Mouse (Mus musculus): Measurements from ENCODE around the gene Akap6. TPM values are rescaled to one million over a fixed set of nuclear protein-coding genes. Genes with fewer than 3 reads are reported as not detected.

Akap6 gene
- total RNA-seq, 4 experiments from 2014 or later, result 118 to 135 (median 126) TPM

DNA sequence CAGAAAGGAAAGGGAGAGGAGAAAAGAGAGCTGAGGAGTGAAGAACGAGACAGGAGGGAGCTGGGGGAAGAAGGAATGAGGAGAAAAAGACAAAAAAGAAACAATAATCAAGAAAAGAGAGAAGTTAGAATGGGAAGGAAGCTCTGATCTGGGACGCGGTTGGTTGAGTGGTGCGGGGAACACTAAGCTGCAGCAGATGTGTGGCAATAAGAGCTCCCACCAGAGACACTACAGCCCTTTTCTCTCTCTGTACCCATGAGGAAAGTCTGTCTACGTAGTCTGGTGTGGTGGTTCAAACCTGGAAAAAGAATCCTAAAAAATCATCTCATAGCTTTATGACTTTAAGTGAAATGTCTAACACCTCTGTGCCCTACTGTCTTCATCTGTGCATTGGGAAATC lies 204.9 kb downstream of the Akap6 start:
- no peak for DNase-seq (ENCODE audit: low spot score in 2 of 2)

GRCm38 (mm10) chr12:52908448-52909066 lies 209.4 kb downstream of the Akap6 start:
- no peak for DNase-seq (ENCODE audit: low spot score in 2 of 2)

DNA sequence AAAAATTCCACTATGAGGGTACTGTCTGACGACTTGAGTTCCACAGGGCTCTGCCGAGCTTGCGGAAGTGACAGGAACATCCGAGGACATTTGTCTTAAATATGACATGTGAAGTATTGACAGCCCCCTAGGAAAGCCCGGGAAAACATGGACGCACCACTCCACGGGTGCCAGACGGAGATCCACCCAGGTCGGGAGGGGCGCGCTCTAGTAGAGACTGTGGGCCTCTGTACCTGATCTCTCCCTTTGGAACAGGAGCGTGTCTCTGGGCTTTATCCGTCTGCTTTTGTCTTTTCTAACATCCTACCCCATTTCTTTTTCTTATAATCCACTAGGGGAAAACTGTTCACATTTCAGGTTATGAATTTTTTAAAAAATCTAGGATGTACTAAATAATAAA lies 211.2 kb downstream of the Akap6 start:
- no peak for DNase-seq (ENCODE audit: low spot score in 2 of 2)

GRCm38 (mm10) chr12:52910819-52911218 lies 211.6 kb downstream of the Akap6 start:
- peak in 1 of 2 experiments; percentile 79 for DNase-seq (ENCODE audit: low spot score in 2 of 2)

DNA sequence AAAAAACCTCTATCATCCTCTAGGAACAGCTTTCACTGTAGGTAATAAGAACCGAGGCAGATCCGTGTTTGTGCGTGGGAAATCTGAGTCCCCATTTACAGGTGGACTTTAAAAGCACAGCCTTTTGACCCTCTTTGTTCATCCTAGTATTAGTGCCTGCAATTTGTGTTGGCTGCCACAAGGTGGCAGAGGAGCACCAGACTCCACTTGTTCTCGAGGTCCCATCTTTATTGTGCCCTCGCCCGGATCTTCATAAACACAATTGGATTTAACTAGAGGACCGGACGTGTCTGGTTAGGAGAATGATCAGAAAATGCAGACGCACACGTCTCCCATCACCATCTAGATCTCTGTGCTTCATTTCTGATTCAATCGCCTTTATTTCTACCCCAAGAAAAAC lies 219.8 kb downstream of the Akap6 start:
- DNase-seq (ENCODE audit: low spot score in 2 of 2), result no peak

DNA sequence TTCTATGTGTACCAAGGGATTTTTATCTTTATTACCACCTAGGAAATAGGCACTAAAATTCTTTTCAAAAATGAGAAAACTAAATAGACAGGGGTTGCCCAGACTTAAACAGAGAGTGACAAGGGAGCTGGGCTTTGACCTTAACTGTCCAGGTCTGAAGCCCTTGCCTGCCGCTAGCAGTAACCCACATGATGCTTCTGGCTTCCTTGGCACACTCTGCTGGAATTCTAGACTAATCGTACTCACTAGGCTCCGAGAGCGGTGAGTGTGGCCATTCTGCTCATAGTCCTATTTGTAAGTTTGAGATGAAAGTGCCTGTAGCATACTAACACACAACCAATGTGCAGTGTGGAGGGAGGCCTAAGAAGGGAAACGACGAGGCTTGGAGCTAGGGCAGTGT lies 223.3 kb downstream of the Akap6 start:
- DNase-seq (ENCODE audit: low spot score in 2 of 2), result no peak

DNA sequence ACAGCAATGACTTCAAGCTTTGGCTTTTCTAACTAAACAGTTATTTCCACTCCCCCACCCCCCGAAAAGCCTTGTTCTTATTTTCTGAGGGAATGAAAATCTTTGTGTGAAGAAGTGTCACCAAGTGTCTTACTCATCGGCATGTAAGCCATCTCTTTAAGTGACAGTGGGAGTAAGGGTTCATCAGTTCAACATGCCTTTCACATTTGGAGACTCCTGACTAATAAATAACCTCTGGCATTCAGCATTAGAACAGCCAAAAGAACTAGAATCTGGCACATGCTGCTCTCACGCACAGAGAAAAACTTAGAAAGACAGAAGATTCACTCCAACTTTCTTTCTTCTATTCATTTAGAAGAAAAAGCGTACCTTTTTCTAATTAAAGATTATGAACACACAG lies 226.3 kb downstream of the Akap6 start:
- DNase-seq (ENCODE audit: low spot score in 2 of 2), result no peak

DNA sequence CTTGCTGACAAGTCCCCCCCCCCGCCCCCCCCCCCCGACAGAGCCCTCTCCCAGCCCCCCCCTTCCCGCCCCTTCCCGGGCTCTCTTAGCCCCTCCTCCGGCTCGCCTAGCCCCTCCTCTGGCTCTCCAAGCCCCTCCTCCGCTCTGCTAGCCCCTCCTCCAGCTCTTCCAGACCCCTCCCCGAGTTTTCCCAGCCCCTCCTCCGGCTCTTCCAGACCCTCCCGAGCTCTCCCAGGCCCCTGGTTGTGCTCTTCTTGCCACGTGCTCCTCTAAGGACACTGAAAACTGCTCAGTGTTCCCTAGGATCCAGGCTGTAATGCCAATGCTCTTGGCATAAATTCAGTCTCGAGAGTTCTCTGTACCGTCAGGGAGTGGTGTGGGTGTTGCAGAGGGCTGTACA lies 234.6 kb downstream of the Akap6 start:
- no peak for DNase-seq (ENCODE audit: low spot score in 2 of 2)

- DNase-seq (ENCODE audit: low spot score in 2 of 2), result no peak
These were observed 235.8 kb downstream of the Akap6 start for GRCm38 (mm10) chr12:52934989-52935388.

- DNase-seq (ENCODE audit: low spot score in 2 of 2), result no peak
These were observed 239.6 kb downstream of the Akap6 start for GRCm38 (mm10) chr12:52938786-52939185.

- no peak for DNase-seq (ENCODE audit: low spot score in 2 of 2)
These were observed 240.3 kb downstream of the Akap6 start for GRCm38 (mm10) chr12:52939324-52939946.

GRCm38 (mm10) chr12:52941941-52942340 lies 242.8 kb downstream of the Akap6 start:
- no peak for DNase-seq (ENCODE audit: low spot score in 2 of 2)

GRCm38 (mm10) chr12:52944274-52944673 lies 245.1 kb downstream of the Akap6 start:
- DNase-seq (ENCODE audit: low spot score in 2 of 2), result no peak

GRCm38 (mm10) chr12:52944949-52945348 lies 245.8 kb downstream of the Akap6 start:
- DNase-seq (ENCODE audit: low spot score in 2 of 2), result no peak

DNA sequence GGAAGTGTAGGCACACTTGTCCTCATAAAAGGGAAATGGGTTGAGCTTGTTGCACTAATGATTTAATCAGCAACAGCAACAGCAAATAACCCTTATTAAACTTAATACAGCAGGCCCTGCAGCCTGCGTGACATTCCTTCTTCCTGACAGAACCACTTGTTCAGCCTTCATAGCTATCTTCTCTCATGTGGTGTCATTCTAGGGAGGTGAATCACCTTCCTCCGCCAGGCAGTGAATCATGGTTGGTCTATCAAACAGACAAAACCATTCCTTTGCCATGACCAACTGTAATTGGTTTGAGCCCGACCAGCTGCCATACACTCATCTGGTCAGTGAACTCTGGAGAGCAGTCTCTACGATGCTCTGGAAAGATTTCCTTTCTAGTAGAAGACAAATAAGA lies 251.5 kb downstream of the Akap6 start:
- no peak for DNase-seq (ENCODE audit: low spot score in 2 of 2)

- no peak for DNase-seq (ENCODE audit: low spot score in 2 of 2)
These were observed 258.4 kb downstream of the Akap6 start for GRCm38 (mm10) chr12:52957587-52957986.

- DNase-seq (ENCODE audit: low spot score in 2 of 2), result no peak
These were observed 258.8 kb downstream of the Akap6 start for GRCm38 (mm10) chr12:52957994-52958393.

- no peak for DNase-seq (ENCODE audit: low spot score in 2 of 2)
These were observed 292.6 kb downstream of the Akap6 start for GRCm38 (mm10) chr12:52991745-52992144.

DNA sequence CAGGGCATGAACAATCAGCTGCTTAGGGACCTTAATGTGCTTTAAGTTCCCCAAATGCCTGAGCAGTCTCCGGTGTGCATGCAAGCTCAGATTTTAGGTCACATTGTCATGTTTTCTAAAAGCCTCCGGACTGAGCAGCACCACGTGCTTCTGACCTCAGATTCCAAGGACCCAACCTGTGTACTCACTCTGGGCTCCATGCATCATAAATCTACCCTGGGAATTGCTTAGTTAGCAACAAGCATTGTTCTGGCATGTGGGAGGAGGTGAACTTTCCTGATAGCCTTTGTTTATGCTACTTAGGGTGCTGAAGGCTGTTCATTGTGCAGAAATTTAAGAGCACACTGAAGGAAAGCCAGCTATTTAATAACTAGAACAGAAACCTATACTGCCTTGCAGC lies 313.2 kb downstream of the Akap6 start:
- no peak for DNase-seq (ENCODE audit: low spot score in 2 of 2)

GRCm38 (mm10) chr12:53014539-53014938 lies 315.4 kb downstream of the Akap6 start:
- no peak for DNase-seq (ENCODE audit: low spot score in 2 of 2)

DNA sequence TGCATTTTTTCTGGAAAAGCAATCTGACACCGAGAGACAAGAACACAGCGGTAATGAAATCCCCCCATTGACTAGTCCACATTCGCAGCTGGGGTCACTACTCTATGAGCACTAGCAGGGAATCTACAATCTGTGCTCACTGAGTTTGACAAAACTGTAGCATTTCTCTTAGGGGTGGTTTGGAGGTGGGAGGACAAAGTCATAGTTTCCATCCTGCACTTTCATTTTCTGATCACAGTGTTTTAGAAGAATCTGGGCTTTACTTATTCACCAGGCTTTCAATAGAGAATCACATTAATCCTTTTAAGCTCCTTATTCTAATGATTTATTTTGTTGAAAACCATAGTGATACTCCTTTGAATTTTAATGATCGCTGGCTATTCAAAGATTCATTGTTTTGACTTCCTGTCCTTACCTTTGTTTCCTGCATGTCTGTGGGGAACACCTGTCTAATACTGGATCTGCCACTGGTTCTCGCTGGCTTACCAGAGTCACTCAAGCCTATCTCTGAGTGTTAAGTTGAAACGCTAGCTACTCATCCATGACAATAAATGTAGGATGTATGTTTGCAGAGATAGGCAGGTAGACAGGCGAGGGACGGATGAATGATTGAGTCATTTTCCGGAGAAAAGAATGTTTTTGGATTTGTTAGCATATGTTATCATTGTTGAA lies 325.5 kb downstream of the Akap6 start:
- DNase-seq (ENCODE audit: low spot score in 2 of 2), result no peak

GRCm38 (mm10) chr12:53027308-53027707 lies 328.1 kb downstream of the Akap6 start:
- DNase-seq (ENCODE audit: low spot score in 2 of 2), result no peak

DNA sequence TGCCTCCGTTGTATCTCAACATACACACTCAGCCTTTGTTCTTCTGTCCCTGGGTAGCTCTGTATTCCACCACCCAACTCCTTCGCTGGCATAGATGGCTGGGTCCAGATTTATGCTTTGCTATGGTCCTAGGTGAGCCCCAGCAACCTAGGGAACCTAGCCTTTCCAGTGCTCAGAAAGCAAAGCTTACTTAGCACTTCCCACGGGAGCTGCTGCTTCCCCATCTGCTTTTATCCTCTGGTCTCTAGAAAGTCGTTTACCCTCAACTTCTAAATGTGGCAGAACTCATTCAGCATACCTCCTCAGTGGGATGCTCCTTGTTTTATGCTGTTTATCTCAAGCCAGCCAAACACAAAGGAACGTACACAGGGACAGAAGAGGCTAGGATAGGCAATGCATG lies 329.7 kb downstream of the Akap6 start:
- DNase-seq (ENCODE audit: low spot score in 2 of 2), result no peak

Measured in layer of hippocampus, adult 8-10 months (tissue).